Mouse (Mus musculus): ENCODE data around the gene Gm15155.
"Not testable (repeated sequence)": the region's sequence is repeated elsewhere in the genome, so short reads cannot be mapped to it uniquely, and the experiment has no call there.

Gene Gm15155

GRCm38 (mm10) chrX:155624341-155624841, at the start of gene Gm15155:
Gene Gm15155, plus strand, starts transcription at chrX:155624741.
- peak; percentile 58 to 62 for DNase-seq (ENCODE audit: low spot score in 2 of 2)

GRCm38 (mm10) chrX:155579791-155580190, 44.8 kb upstream of the Gm15155 start:
- DNase-seq (ENCODE audit: low spot score in 2 of 2): no peak

DNA sequence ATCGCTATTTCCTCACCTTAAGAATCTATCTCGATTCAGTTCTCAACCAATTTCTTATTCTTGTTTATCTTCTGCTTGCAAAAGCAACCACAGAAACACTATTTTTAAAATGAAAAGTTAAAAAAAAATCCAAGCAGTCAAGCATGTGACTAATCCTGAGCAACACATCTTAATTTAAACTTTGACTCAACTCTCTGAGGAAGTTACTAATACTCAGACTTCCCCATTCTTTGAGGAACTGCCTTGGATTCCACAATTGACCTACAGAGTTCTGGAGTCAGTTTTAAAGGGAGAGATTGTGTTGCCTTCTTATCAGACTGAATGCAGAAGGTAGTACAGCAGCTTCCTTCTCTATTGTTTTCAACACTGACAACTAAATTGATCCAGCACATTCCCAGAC, 40.0 kb upstream of the Gm15155 start:
- DNase-seq (ENCODE audit: low spot score in 2 of 2): no peak

DNA sequence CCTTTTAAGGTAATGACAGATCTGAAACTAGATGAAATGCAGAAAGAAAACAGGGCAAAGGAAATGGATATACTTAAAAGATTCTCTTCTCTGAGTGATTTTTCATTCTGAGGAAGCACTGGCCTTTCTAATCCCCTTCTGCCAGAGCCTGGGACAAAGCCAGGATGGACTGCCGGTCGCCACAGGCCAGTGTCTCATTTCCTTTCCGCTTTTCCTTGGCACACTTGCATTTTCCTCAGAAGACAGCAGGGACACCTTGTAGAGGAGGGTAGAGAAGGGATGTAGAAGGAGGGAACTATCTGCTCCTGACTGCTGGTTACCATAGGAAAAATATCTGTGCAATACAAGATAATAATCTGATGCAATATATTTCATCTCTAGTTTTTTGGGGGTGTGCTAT, 33.1 kb upstream of the Gm15155 start:
- no peak for DNase-seq (ENCODE audit: low spot score in 2 of 2)

DNA sequence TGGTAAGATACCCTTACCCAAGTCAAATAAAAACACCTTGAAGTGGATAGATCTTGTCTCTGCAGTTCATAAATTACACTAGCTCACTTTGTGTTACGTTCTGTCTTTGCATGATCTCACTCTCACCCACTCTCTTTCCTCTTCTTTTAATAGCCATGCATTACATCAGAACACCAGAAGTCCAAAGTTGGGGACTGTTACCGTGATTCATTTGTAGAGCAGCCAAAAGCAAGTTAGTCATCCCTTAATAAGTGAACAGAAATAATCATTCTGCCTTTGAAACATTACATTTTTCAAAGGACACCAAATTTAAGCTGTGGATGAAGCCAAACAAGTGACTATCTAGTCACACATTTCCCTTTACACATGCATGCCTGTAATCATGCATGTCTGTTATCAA, 32.1 kb upstream of the Gm15155 start:
- no peak for DNase-seq (ENCODE audit: low spot score in 2 of 2)

DNA sequence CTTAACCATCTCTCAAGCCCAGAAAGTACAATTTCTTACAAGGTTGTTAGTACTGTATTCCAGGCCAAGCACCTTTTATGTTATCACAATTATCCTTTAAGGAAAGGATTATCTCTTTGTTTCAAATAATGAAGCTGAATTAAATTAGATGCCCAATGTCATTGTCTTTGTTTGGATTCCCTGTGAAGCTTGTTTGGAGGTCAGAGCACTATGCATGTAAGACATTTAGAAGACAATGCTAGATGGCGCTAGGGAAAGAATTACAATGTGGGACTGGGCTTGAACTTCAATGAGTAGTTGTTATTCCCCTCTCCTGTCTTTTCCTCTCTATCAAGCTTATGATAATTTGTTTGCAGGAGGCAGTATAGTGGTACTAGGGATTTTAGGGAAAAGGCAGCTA, 29.9 kb upstream of the Gm15155 start:
- DNase-seq (ENCODE audit: low spot score in 2 of 2): no peak

- no peak for DNase-seq (ENCODE audit: low spot score in 2 of 2)
Observed at GRCm38 (mm10) chrX:155596390-155596789, 28.2 kb upstream of the Gm15155 start.

DNA sequence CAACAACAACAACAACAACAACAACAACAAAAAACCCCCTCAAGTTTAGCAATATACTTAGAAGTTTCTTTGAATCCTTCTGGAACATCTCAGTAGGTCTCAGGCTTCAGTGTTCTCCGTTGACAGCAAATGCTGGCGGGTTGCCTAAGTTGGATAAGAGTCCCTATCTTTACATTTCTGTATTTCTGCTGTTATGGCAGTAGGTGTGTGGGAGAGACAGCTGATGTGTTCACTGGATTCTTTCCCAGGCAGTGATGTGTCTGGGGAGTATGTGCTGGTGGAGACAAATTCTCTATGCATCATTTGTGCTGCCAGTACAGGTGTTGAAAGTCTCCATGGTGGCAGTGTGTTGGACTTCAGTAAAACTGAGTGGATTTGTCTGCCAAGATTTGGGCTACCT, 23.3 kb upstream of the Gm15155 start:
- DNase-seq (ENCODE audit: low spot score in 2 of 2): peak; percentile 55

- peak in 1 of 2 experiments; percentile 25 for DNase-seq (ENCODE audit: low spot score in 2 of 2)
Observed at GRCm38 (mm10) chrX:155622527-155622926, 2.0 kb upstream of the Gm15155 start.

- DNase-seq (ENCODE audit: low spot score in 2 of 2): peak; percentile 28 to 46
Observed at GRCm38 (mm10) chrX:155622961-155623599, 1.5 kb upstream of the Gm15155 start.

DNA sequence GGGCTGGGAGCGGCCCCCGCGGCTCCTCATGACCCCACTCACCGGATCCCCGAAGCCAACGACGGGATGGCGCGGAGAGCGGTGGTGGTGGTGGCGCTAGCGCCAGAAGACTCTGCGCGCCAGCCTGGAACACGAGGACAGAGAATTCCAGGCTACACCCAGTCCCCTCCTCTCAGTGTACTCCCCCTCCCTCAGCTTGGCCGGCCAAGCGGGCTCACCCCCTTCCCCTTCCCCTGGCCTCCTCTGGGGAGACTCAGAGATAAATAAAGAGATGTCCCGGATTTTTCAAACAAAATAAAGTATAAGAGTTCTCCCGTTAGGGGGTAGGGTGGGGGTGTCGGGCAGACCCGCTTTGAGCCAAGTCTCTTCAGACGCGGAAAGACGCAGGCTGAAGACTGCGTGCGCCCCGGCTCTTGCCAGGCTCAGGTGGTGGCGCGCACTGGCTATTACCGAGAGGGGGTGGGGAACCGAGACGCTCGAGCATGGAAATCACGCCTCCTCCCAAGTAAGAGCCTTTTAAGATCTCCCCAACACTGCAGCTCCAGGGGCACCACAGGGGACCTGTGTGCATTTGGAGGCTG, 750 bp upstream of the Gm15155 start, which contains the start of gene Ptchd1:
Gene Ptchd1, minus strand, starts transcription at position 114 of the 581 bp plus-strand sequence.
- peak; percentile 49 to 54 for DNase-seq (ENCODE audit: low spot score in 2 of 2)

- DNase-seq (ENCODE audit: low spot score in 2 of 2): no peak
Observed at GRCm38 (mm10) chrX:155624895-155625294, 354 bp downstream of the Gm15155 start.

DNA sequence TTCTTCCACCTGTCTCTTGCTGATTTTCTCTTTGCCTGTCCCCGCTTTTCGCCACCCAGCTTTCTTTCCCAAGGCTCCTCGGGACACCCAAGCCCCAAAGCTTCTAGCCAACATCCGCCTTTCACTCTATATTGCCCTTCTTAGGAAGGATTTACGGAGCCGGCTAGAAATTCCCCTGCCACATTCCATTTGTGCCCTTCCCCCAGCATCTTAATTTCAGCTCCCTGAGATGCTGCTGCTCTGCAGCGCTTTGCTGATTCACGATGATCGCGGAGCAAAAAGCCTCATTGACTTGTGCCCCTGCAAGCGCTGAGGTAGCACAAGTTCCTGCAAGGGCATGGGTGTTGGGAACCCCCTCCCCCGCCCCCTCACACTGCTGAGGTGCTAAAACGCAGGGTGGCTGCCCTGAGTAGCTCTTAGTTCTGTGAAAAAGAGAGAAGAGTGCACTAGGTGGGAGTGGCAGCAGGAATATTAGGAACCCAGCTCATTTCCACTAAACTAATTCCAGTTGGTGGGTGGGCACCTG, 1.2 kb downstream of the Gm15155 start:
- DNase-seq (ENCODE audit: low spot score in 2 of 2): peak in 1 of 2 experiments; percentile 24

DNA sequence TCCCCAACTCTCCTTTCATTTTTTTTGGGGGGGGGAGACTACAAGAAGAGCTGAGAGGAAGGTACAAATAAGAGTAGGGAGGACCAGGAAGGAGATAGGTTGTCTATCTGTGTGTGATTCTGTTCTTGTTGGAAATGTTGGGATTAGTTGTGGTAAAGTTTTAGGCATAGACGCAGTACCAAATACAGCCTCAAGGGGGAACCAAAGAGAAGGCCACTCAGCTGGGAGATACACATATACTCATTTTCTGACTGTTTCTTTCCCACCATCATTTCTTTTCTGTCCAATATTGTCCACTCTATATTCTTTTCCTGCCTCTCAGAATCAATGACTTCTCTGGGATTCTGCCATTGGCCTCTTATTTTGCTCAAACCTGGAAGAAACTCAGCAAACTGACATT, 19.4 kb downstream of the Gm15155 start:
- DNase-seq (ENCODE audit: low spot score in 2 of 2): no peak

GRCm38 (mm10) chrX:155645975-155646374, 21.4 kb downstream of the Gm15155 start:
- no peak for DNase-seq (ENCODE audit: low spot score in 2 of 2)

DNA sequence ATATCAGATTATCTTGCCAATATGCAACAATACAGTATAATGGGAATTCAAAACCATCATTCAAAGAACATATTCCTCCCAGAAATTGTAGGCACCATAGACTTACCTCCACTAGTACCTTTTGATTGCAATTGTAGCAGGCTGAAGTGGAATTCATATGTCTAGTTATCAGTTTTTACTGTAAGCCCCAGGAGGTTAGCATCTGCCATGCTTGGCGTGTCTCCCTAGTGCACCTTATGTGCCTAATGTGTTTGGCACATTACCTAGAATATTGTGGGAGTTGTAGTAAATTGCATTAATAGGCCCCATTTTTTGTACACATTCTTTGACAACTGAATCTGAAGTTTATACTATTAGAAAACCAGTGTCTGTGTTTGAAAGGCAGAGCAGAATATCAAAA, 33.4 kb downstream of the Gm15155 start:
- no peak for DNase-seq (ENCODE audit: low spot score in 2 of 2)

- DNase-seq (ENCODE audit: low spot score in 2 of 2): not testable (repeated sequence)
Observed at GRCm38 (mm10) chrX:155690440-155690839, 65.9 kb downstream of the Gm15155 start.

GRCm38 (mm10) chrX:155724157-155724556, 99.6 kb downstream of the Gm15155 start:
- no peak for DNase-seq (ENCODE audit: low spot score in 2 of 2)

- DNase-seq (ENCODE audit: low spot score in 2 of 2): no peak
Observed at GRCm38 (mm10) chrX:155728387-155728786, 103.8 kb downstream of the Gm15155 start.

- no peak for DNase-seq (ENCODE audit: low spot score in 2 of 2)
Observed at GRCm38 (mm10) chrX:155888118-155888517, 263.6 kb downstream of the Gm15155 start.

GRCm38 (mm10) chrX:155900040-155900439, 275.5 kb downstream of the Gm15155 start:
- no peak for DNase-seq (ENCODE audit: low spot score in 2 of 2)

- DNase-seq (ENCODE audit: low spot score in 2 of 2): no peak
Observed at GRCm38 (mm10) chrX:155901742-155902141, 277.2 kb downstream of the Gm15155 start.

- DNase-seq (ENCODE audit: low spot score in 2 of 2): no peak
Observed at GRCm38 (mm10) chrX:155903108-155903507, 278.6 kb downstream of the Gm15155 start.
